Mouse (Mus musculus) B cell, adult 2 months (primary cell): ENCODE results near the gene Cyb5rl.

Source experiments
- DNase-seq, 2 experiments: peaks; one replicate each; pipeline ENCODE4 v3.0.0; 2022

Cyb5rl gene

DNA sequence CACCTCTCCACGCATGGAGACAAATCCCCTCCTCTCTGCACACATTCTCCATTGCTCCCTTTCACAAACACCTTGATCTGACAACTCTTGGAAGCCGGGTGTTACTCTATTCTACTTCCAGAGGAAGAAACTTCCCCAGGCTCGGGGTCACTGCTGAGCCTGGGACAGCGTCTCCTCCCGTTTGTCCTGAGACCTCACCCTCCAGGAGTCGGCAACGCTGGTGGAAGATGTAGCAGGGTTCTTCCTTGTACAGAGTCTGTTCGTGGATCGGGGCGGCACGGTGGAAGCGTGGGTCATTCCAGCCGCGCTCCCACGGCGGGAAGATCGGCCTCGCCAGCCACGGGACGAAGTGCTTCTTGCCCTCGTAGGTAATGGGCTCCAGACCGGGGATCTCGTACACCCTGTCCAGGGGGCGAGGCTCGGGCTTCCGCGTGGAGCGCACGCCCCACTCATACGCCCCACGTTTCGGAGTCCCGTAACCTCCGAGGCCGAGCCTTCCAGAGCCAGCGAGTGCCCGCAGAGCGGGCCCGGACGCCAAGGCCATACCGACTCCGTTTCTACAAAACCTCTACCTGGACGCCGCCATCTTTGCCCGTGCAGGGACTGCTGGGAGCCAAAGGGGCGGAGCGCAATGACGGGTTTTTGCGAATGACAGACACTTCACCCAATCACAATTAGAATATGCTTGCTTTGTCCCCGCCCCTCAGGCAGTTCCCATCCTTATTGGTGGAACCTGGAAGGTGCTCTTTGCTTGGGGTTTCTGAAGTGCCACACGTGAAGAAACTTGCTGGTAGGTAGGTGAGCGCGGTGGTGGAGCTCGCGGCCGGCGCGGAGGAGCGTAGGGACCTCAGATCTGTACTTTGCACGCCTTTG lies at the start of gene Cyb5rl, which contains the start of gene Mrpl37:
TSS of gene Cyb5rl (plus strand) at position 737 of the 873 bp plus-strand sequence.
TSS of gene Mrpl37 (minus strand) at position 617 of the 873 bp plus-strand sequence.
- DNase-seq = peak; percentile 96 to 97

DNA sequence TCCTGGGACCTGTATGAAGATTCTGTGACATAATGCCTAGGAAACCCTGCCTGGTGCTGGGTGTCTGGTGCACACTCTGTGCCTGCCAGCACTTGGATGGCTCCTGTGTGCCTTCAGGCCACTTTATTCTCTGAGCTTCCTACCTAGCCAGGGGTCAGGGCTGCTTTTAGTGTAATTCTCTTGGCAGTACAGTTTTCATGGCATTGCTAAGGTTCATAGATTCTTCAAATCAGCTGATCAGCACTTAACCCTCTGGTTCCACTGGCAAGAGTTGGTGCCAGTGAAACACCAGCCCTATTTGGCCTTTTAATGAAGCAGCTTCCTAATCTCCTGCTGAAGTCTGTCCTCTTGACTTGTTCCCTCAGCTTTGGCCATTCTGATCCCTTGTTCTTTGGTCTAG lies 49.5 kb upstream of the Cyb5rl start:
- no peak for DNase-seq

DNA sequence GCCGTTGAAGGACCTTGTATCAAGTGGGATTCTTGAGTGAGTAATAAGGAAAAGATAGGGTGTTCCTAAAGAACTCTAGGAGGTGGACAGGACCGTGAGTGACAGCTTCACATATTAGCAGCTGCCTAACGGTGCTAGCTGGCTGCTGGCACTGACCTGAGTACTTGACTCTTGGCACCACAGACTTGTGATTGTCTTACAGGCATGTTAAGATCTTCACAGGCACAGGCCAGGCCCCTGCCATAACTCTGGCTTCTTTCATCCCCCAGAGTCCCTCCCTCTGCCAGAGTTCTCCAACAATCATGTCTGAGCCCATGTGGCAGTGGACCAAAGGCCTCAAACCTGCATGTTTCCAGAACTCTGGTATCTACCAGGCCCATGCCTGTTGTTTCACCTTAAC lies 48.3 kb upstream of the Cyb5rl start:
- DNase-seq = no peak

DNA sequence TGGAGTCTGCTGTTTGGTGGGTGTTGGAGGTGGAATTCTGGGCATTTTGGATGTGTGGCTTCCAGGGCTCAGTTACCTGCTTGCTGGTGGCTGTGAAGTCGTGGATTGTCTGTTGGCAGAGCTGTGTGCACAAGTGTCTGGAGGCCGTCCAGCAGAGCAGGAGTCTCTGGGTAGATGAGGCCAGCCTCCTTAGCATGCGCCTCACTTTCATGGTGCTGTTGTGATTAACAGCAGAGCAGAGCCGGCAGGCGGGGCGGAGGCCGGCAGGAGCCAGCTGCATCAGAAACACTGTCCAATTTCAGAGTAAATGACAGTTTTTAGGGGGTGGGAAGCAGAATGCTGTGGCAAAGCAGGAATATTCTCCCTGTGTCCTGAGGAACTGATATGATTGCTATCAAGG lies 47.8 kb upstream of the Cyb5rl start:
- no peak for DNase-seq

DNA sequence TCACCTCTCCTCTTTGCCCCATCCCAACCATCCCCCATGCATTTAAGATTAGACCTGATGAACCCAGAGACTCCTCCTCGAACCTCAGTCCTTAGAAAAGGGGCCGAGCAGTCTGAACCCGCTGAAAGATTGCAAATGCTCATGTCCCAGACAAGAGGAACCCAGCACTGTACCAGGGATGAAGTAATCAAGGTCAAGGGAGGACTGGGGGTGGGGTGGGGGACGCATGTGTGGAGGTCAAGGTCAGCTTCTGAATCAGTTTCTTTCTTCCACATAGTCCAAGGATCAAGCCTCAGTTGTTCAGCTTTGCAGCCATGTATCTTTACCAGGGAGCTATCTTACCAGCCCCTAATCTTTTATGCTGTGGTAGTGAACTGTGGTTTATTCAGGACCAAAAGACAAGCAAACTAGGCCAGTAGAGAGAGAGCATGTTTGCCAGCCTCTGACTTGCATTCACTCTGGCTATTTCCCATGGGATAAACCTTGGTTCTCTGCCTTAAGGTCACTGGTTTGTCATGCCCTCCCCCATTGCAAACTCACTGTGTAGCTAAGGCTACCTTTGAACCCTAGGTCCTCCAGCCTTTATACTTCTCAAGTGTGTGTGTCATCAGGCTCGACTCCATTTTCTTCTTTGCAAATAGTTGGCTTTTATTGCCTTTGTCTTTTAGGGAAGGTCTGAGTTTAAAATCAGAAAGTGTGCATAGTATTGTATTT lies 46.3 kb upstream of the Cyb5rl start:
- no peak for DNase-seq

DNA sequence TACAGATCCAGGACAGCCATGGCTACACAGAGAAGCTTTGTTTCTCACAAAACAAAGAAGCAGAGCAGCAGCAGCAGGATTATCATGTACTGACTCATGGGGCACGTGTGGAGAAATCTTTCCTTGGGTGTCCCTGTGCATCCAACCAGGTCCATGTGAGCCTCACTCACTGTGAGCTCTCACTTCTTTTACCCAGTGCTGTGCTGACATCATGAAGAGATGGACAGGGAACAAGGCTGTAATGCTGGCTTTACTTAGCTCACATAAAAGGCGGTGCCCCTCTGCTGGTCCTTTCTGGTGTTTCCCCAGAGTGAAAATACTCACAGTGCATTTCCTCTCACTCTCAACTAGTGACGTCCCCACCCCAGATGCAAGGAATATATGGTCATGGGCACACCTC lies 45.3 kb upstream of the Cyb5rl start:
- no peak for DNase-seq

DNA sequence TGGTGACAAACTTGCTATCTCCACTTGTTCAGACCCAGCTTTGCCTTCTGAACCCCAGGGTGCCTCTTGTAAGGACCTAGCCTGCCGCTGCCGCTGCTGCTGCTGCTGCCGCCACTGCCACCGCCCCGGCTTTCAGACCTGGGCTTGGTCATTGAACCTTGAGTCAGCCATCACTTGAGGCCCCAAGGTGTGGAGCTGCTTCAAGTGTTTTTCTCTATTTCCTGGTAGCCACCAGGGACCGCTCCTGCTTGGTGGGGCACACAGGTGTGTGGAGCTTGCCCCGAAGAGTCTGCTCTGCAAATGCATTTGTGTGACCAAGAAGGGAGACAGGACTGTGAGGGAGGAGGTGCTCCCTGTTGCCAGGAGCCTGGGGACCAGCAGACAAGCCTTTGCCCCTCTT lies 41.9 kb upstream of the Cyb5rl start:
- no peak for DNase-seq

DNA sequence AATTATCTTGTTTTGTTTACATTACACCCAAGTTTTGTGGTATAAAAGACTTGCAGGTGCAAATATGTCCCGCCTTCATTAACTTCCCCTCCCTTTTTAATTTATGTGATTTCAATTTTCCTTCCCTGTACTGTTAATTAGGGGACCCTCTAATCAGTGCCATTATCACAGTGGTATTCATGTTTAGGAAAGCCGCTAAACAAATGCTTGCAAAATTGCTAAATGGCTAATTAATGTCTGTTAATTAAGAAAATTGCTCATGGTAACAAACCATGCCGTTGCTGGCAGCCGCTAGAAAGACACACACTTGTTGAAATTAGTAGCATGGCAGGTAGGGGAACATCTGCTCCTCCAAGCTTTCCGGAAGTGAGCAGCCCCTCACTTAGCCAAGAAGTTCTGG lies 41.4 kb upstream of the Cyb5rl start:
- no peak for DNase-seq

DNA sequence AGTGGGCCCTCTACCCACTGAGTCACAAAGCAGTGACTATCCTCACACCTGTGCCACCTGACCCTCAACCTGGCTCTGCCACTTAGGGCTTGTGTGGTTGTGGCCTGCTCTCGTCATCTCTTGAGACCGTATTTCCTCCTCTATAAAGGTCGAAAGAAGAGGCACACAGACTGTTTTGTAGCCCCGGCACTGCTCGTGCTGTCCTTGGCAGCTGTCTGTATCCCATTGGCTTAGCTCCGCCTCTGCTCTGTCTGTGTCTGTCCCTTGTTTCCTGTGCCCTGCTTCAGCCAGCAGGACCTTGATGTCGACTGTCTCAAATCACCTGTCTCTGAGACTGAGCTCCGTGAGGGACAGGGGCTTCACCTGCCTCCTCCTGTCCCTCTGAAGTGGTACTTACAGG lies 40.3 kb upstream of the Cyb5rl start:
- DNase-seq = no peak

DNA sequence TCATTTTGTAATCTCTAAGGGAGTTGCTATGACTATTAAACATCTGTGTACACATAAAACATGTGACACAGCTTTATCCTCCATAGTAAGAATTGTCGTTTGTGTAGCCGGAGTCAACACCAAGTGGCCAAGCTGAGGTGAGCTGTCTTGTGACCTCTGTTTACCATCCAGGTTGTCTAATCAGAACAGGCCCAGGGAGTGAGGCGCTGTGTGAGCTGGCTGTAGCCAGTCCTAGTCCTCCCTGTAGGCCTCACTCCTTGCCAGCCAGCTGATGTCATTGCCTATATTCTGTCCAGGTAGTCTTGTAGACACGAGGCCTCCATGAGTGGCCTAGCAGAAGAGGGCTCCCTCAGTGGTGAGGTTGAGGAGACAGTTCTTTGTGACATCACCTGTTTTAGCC lies 31.1 kb upstream of the Cyb5rl start:
- no peak for DNase-seq

DNA sequence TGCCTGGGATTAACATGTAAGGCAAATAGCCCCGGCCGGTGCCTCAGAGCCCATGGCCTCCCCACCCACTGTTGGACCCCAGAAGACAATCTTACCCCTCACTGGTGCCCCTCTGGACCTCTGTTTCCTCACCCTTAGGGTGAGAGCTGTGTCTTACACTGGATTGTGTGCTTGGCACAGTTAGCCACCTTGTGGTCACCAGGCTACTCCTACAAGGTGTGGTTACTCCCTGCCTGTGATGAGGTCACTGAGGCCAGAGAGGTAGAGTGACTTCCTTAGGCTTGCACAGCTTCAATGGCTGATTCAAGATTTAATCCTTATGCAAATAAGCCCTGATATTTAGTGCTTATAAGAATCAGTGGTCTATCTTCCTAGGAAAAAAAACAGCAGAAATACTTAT lies 29.8 kb upstream of the Cyb5rl start:
- no peak for DNase-seq

DNA sequence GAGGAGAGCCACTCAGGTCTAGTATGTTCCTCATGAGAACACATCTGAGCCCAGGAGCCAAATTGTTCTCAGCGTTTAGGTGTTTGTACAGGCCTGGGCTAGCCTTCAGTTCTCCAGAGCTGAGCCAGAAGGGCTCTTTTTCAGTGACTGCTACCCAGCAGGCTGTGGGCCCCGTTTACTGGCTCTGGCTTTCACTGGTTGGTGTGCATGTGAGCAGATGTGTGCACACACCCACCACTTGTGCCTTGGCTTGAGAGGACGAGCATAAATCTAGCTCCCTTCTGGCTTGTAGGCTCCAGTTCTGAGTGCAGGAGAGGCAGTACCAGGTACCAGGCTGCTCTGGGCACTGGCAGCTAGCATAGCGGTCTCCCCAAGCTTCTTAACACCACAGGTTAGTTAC lies 28.5 kb upstream of the Cyb5rl start:
- DNase-seq = no peak

DNA sequence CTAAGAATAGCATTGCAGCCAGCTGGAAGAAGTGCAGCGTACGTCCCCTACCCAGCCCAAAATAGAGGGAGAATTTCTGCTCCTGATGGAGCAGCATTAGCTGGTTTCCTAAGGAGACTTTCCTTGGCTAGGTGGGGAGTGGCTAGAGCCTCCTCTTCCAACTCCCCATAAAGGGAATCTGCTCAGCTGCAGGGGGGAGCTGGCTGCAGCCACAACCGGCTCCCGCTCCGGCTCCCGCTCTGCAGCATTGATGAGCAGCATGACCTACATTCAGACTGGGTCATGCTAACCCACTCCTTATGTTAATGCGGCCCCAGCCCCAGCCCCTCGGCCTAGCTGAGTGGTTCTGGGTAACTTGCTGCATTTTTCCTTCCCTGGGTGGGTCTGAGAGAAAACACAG lies 27.5 kb upstream of the Cyb5rl start:
- no peak for DNase-seq

DNA sequence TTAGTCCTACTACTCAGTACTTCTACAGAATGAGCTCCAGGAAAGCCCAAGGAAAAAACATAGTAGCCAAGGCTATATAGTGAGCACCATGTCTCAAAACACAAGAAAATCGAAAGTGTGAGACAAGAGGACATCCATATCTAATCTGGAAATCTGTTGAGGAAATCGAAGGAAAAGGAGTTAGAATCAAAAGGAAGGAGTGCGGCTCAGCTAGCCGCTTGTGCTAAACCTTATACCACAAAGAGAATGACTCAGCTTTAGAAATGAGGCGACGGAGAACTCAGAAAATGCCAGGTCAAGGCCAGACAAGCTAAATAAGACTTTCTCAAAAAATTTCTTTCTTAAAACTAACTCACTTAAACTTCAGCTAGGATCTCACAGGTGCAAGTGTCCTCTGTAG lies 24.5 kb upstream of the Cyb5rl start:
- no peak for DNase-seq

DNA sequence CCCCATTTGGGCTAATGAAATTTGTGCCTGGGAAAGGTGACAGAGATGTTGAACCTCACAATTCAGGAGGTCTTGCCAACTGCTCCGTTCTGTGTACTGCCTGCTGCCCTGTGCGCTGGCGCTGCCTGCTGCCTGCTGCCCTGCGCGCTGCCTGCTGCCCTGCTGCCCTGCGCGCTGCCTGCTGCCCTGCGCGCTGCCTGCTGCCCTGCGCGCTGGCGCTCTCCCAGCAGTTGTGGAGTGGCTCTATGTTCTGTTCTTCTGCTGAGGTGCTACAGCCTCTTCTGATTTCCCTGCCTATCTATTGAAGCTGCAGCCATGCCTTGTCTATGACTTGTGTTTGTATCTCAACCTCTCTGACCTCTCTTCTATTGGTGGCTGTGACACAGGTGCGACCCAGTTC lies 21.6 kb upstream of the Cyb5rl start:
- no peak for DNase-seq

DNA sequence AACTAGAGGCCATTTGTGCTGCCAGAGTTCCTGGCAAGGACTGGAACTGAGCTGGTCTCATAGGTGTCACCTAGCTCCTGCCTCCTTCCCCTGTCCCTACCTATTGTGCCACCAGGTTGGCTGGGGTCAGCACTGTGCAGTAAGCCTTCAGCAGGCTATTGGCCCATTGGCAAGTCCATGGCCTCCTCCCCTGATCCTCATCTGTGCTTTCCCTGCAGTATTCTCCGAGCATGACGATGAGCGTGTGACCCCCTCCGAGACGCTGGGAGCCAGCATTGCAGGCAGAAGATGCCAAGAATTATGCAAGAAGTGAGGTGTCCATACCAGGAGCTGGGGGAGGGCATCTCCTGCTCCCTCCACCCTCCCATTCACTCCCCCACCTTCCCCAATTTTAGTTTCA lies 19.0 kb upstream of the Cyb5rl start:
- no peak for DNase-seq

DNA sequence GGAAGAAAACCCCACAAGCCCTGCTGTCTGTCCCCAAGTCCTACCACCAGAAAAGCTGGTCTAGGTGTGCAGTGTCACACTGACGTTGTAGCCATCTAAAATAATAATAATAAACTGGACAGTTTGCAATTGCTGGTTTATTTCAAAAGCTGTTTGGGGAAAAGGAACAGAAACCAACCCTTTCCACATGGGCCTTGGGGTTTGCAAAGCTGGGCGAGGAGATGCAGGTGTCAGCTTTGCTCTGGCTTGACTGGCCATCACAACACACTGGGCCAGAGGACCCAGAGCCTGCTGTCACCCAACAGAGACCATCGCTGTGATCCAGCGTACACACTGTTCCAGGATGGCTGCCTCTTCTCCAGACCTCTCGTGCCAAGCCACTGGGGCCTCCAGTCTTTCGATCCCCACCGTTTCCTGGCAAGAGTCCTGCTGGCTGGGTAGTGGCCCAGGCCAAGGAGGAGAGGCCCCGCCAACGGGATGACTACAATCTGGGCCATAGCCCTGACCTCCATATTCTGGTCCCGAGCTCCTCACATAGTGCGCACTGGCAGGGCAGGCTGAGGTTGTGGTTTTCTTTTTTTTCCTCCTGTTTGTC lies 18.1 kb upstream of the Cyb5rl start:
- no peak for DNase-seq

DNA sequence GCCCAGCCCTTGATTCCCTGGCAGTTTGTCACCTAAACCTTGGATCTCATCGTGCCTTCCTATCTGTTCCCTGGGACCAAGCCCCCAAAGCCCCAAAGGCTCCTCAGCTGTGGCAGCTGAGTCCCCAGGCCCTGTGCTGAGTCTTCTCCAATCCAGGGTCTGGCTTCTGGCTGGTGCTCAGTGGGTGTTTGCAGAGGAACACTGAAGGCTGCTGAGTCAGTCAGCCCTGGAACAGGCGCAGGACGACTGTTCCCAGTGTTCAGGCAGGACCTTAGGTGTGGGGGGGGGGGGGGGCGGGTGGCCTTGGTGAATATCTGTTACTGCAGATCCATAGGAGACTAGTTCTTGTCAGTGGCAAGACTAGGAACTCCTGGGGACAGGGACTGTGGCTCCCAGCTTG lies 14.9 kb upstream of the Cyb5rl start:
- DNase-seq = no peak

DNA sequence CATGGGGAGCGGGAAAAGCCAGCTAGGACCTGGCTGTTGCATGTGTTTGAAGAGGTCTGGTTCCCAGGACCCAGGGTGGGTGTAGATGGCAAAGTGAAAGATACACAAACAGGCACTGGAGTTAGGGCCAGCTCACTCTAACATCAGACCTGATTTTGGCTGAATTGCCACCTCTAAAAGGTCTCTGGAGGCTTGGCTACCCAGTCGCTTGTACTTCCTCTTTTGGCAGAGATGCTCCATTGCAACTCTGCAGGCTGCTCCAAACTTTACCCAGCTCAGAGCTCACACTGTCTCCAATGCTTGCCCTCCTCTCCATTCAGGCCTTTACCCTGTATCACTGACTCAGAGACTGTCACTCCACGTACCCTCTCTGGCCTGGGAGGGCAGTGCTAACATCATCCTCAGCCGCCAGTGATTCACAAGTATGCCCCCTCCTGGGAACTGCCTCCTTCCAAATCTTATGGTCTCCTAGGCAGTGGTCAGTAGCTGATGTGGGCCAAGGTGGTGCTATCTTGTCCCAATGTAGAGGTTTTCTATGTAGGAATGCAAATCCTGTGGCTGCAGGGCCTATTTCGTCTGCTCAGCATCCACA lies 13.7 kb upstream of the Cyb5rl start:
- peak; percentile 3 to 6 for DNase-seq

DNA sequence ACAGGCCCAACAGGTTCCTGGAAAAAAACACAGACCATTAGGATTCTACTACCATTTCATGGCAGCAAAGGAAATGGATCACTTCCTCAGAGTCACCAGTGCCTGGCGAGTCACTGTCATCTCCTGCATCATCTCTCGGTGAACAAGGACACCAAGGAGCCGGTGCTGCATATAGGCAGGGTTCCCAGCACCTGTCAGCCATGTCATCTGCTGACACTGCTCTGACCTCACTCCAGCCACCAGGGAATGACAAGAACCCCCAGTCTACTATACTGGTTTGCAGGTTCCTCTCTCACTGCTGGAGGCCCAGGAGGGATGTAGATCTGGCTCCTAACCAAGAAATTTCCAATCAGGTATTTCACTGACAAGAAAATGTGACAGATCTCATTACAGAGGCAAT lies 10.7 kb upstream of the Cyb5rl start:
- DNase-seq = no peak

DNA sequence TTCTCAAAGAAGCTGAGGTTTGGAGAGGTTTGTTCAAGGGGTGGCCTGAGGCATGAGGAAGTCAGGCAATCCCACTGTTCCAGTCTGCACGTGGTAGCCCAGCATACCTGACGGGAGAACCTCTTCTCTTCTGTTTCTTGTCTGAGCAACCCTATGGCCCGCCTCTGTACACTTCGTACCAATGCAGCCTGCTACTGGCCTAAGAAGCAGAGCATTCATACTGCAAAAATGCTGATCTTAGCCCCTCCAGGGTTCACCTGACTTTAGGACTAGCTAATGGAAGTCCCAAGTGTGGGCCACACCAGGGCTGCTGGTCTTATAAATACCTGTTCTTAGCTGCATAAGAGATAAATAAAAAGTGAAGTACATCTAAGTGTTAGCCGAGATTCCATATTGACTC lies 8.4 kb upstream of the Cyb5rl start:
- DNase-seq = no peak

DNA sequence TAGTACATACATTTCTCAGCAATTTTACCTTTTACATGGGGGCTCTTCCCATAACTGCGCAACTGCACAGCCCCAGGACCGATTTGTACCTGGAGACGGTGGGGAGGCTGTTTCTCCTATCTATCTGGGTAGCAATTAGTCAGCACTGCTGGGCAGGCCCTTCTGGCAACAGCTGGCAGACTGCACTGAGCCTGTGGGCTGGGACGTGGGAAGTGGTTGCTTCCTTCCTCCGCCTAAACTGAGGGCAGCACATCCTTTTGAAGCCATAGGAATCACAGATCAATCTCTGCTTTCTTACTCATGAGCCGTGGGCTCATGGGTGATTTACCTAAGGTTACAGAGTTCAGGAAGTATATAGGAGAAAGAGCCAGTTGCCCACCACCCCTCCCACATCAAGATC lies 8.0 kb upstream of the Cyb5rl start:
- no peak for DNase-seq

DNA sequence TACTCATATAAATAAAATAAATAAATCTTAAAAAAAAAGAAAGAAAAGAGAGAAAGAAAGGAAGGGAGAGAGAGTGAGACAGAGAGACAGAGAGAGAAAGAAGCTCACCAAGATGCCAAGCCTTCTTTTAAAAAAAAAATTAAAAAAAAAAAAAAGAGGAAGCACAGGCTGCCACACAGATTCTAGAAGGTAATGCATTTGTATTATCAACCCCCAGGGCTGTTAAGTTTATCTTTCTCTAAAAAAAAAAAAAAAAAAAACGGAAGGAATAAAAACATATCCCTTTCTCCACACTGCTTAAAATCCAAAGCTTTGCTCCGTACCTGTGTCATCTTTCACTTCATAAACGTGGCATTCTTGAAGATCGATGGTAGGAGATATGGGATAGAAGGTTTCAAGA lies 5.2 kb upstream of the Cyb5rl start:
- no peak for DNase-seq

DNA sequence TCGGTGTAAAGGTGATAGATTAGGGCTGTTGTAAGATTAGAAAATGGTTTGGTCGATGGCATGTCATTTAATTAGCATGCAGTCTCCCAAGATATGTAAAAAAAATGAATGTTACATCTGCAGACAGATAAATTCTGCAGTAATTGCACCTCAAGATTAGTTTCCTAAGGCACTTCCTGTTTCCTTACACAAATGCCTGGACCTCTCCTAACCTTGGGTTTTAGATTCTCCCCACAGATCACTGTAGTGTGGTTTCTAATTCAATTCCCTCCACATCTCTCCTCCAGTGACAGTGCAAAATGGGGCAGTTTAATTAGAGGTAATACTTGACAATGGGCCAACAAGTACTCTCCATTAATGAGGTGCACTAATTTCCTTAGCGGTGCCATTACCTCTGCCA lies 3.6 kb upstream of the Cyb5rl start:
- DNase-seq = no peak
